Comparison of ENCODE assay signal across 30 mouse cellular contexts in genomic region chr15:86422858-86423257, GRCm38 (mm10).
DNase-seq lines count a peak whose midpoint lies in the region; ATAC-seq lines count a peak whose summit lies in the region.
"Had no signal": no experiment of that assay in that cellular context is flagged by ENCODE, and none has a peak within 500 bp of the region (broad histone marks: within the 10 kb centered on the region; RNA-seq: fewer than 3 reads in every experiment).

No protein-coding gene starts in this region.

- H3K4me1 ChIP-seq in forebrain, embryonic 10.5 days = peaks cover 55% of the 10 kb centered on the region
- peaks cover 30% of the 10 kb centered on the region for H3K4me1 ChIP-seq in forebrain, embryonic 13.5 days
- H3K4me1 ChIP-seq in hindbrain, embryonic 12.5 days = peaks cover 31% of the 10 kb centered on the region
- H3K4me1 ChIP-seq in hindbrain, embryonic 11.5 days (replicated peaks; ENCODE audit: control insufficient read depth, insufficient read depth, low read length) = no peaks in the 10 kb centered on the region; the same call in 1 of the 2 replicates
- peaks cover 27% of the 10 kb centered on the region for H3K4me1 ChIP-seq in neural tube, embryonic 13.5 days (replicated peaks)
- H3K4me1 ChIP-seq in kidney, embryonic 15.5 days = no peaks in the 10 kb centered on the region
- H3K4me1 ChIP-seq: intestine, embryonic 15.5 days had no signal

- no peaks in the 10 kb centered on the region for H3K36me3 ChIP-seq in forebrain, embryonic 10.5 days (replicated peaks)
- no peaks in the 10 kb centered on the region for H3K36me3 ChIP-seq in forebrain, embryonic 13.5 days (ENCODE audit: poor library complexity, severe bottlenecking)
- H3K36me3 ChIP-seq in hindbrain, embryonic 12.5 days = no peaks in the 10 kb centered on the region
- H3K36me3 ChIP-seq in hindbrain, embryonic 11.5 days (ENCODE audit: control insufficient read depth, insufficient read depth, low read length) = no peaks in the 10 kb centered on the region
- H3K36me3 ChIP-seq in neural tube, embryonic 13.5 days = no peaks in the 10 kb centered on the region
- H3K36me3 ChIP-seq in kidney, embryonic 15.5 days = no peaks in the 10 kb centered on the region
- H3K36me3 ChIP-seq: forebrain, embryonic 15.5 days; intestine, embryonic 15.5 days; midbrain, embryonic 12.5 days; neural tube, embryonic 15.5 days had no signal

- peaks cover 71% of the 10 kb centered on the region for H3K27me3 ChIP-seq in forebrain, embryonic 10.5 days (ENCODE audit: poor library complexity, severe bottlenecking)
- peaks cover 29% of the 10 kb centered on the region for H3K27me3 ChIP-seq in forebrain, embryonic 13.5 days
- no peaks in the 10 kb centered on the region for H3K27me3 ChIP-seq in hindbrain, embryonic 12.5 days
- no peaks in the 10 kb centered on the region for H3K27me3 ChIP-seq in hindbrain, embryonic 11.5 days (ENCODE audit: control insufficient read depth, insufficient read depth, low read length)
- H3K27me3 ChIP-seq in neural tube, embryonic 13.5 days = no peaks in the 10 kb centered on the region; the same call in 1 of the 2 replicates
- H3K27me3 ChIP-seq in kidney, embryonic 15.5 days = no peaks in the 10 kb centered on the region
- H3K27me3 ChIP-seq: CH12.LX; forebrain, embryonic 15.5 days; intestine, embryonic 15.5 days; midbrain, embryonic 12.5 days; neural tube, embryonic 15.5 days had no signal

- H3K9me3 ChIP-seq in forebrain, embryonic 10.5 days = no peaks in the 10 kb centered on the region
- no peaks in the 10 kb centered on the region for H3K9me3 ChIP-seq in forebrain, embryonic 13.5 days (replicated peaks)
- H3K9me3 ChIP-seq in hindbrain, embryonic 12.5 days (replicated peaks) = no peaks in the 10 kb centered on the region
- no peaks in the 10 kb centered on the region for H3K9me3 ChIP-seq in hindbrain, embryonic 11.5 days (ENCODE audit: control insufficient read depth, low read length)
- H3K9me3 ChIP-seq in neural tube, embryonic 13.5 days = no peaks in the 10 kb centered on the region
- H3K9me3 ChIP-seq in kidney, embryonic 15.5 days (replicated peaks) = no peaks in the 10 kb centered on the region
- H3K9me3 ChIP-seq: forebrain, embryonic 15.5 days; intestine, embryonic 15.5 days; midbrain, embryonic 12.5 days; neural tube, embryonic 15.5 days had no signal

- no peak overlapping the region for H3K4me3 ChIP-seq in forebrain, embryonic 10.5 days
- H3K4me3 ChIP-seq in forebrain, embryonic 13.5 days = no peak overlapping the region
- H3K4me3 ChIP-seq in hindbrain, embryonic 12.5 days = no peak overlapping the region
- no peak overlapping the region for H3K4me3 ChIP-seq in hindbrain, embryonic 11.5 days (ENCODE audit: low read depth, low read length)
- H3K4me3 ChIP-seq in neural tube, embryonic 13.5 days = no peak overlapping the region
- no peak overlapping the region for H3K4me3 ChIP-seq in kidney, embryonic 15.5 days (replicated peaks)
- H3K4me3 ChIP-seq: forebrain, embryonic 15.5 days; gastrocnemius, adult 2 months; intestine, embryonic 15.5 days; midbrain, embryonic 12.5 days; neural tube, embryonic 15.5 days had no signal

- no peak overlapping the region for H3K9ac ChIP-seq in forebrain, embryonic 13.5 days
- H3K9ac ChIP-seq in hindbrain, embryonic 12.5 days = no peak overlapping the region
- no peak overlapping the region for H3K9ac ChIP-seq in hindbrain, embryonic 11.5 days (ENCODE audit: low read depth, low read length)
- 0 out of 2 replicates have a peak overlapping the region, but pooled peaks have one; percentile 5 for H3K9ac ChIP-seq in neural tube, embryonic 13.5 days
- no peak overlapping the region for H3K9ac ChIP-seq in kidney, embryonic 15.5 days
- H3K9ac ChIP-seq: forebrain, embryonic 15.5 days; intestine, embryonic 15.5 days; midbrain, embryonic 12.5 days; neural tube, embryonic 15.5 days had no signal

- no peak for DNase-seq in forebrain, embryonic 10.5 days (ENCODE audit: extremely low spot score, low spot score)
- no peak for DNase-seq in hindbrain, embryonic 11.5 days (ENCODE audit: low spot score)
- no peak for DNase-seq in neural tube, embryonic 10.5 days (ENCODE audit: extremely low spot score, low spot score)
- DNase-seq in gastrocnemius, adult 8-10 months (ENCODE audit: low spot score in 2 of 2) = no peak
- DNase-seq: adrenal gland, adult 2 months; adrenal gland, postnatal 36 days; cerebellum, adult 2 months; cerebellum, postnatal 14 days; gastrocnemius, adult 2 months; kidney, adult 2 months; kidney, postnatal 4 days; left cerebral cortex, postnatal 4 days; liver; lung, adult 18-20 months; lung, postnatal 4 days; retina, postnatal 1 day; right cerebral cortex, postnatal 14 days had no signal

- H3K4me2 ChIP-seq in forebrain, embryonic 13.5 days = no peak overlapping the region
- no peak overlapping the region for H3K4me2 ChIP-seq in hindbrain, embryonic 12.5 days (replicated peaks)
- H3K4me2 ChIP-seq in hindbrain, embryonic 11.5 days (replicated peaks; ENCODE audit: low read depth, low read length) = no peak overlapping the region
- H3K4me2 ChIP-seq in neural tube, embryonic 13.5 days = no peak overlapping the region
- no peak overlapping the region for H3K4me2 ChIP-seq in kidney, embryonic 15.5 days
- H3K4me2 ChIP-seq: forebrain, embryonic 15.5 days; intestine, embryonic 15.5 days; midbrain, embryonic 12.5 days; neural tube, embryonic 15.5 days had no signal

- H3K27ac ChIP-seq in forebrain, embryonic 10.5 days = 0 out of 2 replicates have a peak overlapping the region, but pooled peaks have one; percentile 35
- no peak overlapping the region for H3K27ac ChIP-seq in forebrain, embryonic 13.5 days
- H3K27ac ChIP-seq in hindbrain, embryonic 12.5 days = 0 out of 2 replicates have a peak overlapping the region, but pooled peaks have one; percentile 12
- no peak overlapping the region for H3K27ac ChIP-seq in hindbrain, embryonic 11.5 days (ENCODE audit: low read depth, low read length)
- H3K27ac ChIP-seq in neural tube, embryonic 13.5 days (replicated peaks) = no peak overlapping the region
- no peak overlapping the region for H3K27ac ChIP-seq in kidney, embryonic 15.5 days
- H3K27ac ChIP-seq: forebrain, embryonic 15.5 days; gastrocnemius, adult 2 months; hindbrain, postnatal 0 days; intestine, embryonic 15.5 days; kidney, postnatal 0 days; midbrain, embryonic 12.5 days; neural tube, embryonic 15.5 days had no signal

- 68% methylated on average over 1 of the region's 1 CpGs for whole genome bisulfite sequencing in forebrain, embryonic 10.5 days
- WGBS in forebrain, embryonic 13.5 days = 56% methylated on average over 1 of the region's 1 CpGs
- WGBS in hindbrain, embryonic 12.5 days = 67% methylated on average over 1 of the region's 1 CpGs
- WGBS in hindbrain, embryonic 11.5 days = 44% methylated on average over 1 of the region's 1 CpGs
- WGBS in neural tube, embryonic 13.5 days = 60% methylated on average over 1 of the region's 1 CpGs
- 25% methylated on average over 1 of the region's 1 CpGs for WGBS in kidney, embryonic 15.5 days

- ATAC-seq in forebrain, embryonic 13.5 days = no peak
- ATAC-seq in hindbrain, embryonic 12.5 days (ENCODE audit: low FRiP score) = no peak
- ATAC-seq in hindbrain, embryonic 11.5 days (ENCODE audit: low FRiP score) = no peak
- ATAC-seq in neural tube, embryonic 13.5 days (ENCODE audit: low read depth) = no peak
- no peak for ATAC-seq in kidney, embryonic 15.5 days (replicated peaks; ENCODE audit: low FRiP score)
- ATAC-seq: activated CD4-positive, CD25-positive, alpha-beta regulatory T cell, adult 4 months; forebrain, embryonic 15.5 days; hindbrain, postnatal 0 days; intestine, embryonic 15.5 days; lung, postnatal 0 days had no signal

Comparison
In these comparisons a context has a peak if more than half of its experiments do, and no peak if none do; other contexts are left out.
1. H3K27ac ChIP-seq: peak in forebrain, embryonic 10.5 days (single experiment) and hindbrain, embryonic 12.5 days (single experiment); none in forebrain, embryonic 13.5 days (single experiment), hindbrain, embryonic 11.5 days (single experiment), neural tube, embryonic 13.5 days (single experiment) and kidney, embryonic 15.5 days (single experiment).